Mouse (Mus musculus) C2C12 (cell line): ENCODE results near the gene D8Ertd738e.

Experiments
- CTCF ChIP-seq: IDR thresholded peaks from one replicate; pipeline ENCODE4 v1.5.1; 2011; ENCODE audit not compliant: control insufficient read depth, insufficient read depth, insufficient read length
- MAX ChIP-seq: IDR thresholded peaks from one replicate; pipeline ENCODE4 v1.6.1; 2011; ENCODE audit warnings: mild to moderate bottlenecking, control low read depth
- MYOG ChIP-seq: IDR thresholded peaks from one replicate; pipeline ENCODE4 v1.6.1; 2011; ENCODE audit not compliant: control insufficient read depth, insufficient read length; ENCODE audit errors: extremely low read depth
- USF1 ChIP-seq: IDR thresholded peaks from one replicate; pipeline ENCODE4 v1.6.1; 2011; ENCODE audit warnings: low read depth, mild to moderate bottlenecking, control low read depth, moderate library complexity

DNA sequence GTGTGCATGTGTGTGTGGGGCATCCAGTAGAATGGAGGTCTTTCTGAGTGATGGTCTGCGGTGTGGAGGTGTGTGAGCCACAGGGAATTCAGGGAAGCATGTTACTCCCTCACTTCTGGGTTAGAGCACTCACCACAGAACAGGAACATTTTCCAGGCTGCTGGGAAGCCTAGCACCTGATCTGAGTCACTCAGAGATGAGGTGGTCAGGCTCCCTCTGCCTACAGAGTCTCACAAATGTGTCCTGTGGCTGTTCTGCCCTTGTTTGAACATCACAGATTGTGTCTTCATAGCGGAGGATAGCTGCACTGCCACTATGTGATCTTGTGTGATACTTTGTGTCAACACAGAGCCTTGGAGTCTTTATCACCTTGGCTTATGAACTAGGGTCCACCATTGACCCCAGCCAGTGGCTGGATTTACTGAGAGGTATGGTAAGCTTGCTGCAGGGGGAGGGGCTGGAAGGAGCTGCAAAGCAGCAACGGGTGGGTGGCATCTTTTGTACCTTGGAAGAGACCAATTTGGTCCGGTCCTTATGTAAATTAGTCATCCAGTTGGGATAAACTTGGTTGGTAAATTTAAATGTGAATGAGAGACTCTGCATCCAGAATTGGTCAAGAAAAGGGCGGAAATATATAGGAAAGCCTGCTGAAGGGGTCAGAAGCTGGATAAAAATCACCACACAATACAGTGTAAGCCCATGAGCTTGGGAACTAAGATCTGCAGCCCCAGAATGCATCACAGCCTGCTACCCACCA, 47.7 kb upstream of the D8Ertd738e start:
- TF ChIP-seq CTCF (no peak), MYOG (no peak), USF1 (no peak), MAX (no peak)
